ENCODE assay signal across 15 mouse cellular contexts in the genomic region with DNA sequence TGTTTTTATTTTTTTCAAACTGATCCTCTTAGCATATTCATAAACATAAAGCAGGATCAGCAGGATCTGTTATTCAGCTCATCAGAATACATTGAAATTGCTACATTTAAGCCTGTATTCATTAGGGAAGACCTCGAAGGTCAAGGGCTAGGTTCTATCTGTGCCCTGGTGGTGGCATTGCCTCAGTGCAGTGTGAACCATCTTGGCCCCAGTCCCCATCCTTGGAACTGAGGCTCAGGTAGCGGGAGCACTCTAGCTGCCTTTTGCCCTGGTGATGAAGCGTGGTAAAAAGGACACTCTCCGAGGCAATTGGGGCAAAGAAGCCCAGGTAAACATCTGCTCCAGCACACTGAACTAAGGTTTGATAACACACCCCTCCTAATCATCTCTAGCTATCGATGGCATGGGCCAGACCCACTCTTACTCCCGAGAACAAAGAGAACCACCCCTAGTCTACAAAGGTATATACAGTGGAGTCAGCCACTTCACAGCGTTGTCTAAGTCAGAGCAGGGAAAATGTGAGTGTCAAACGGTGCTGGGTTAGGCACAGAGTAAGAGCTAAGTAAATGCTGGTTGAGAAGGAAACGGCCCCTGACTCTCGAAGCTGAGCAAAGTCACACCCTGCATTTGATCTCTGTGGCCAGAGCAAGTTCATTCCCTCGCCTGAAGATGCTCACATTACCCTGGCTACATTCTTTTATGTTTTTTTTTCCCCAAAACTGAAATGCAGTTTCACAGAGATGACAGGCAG.
DNase-seq lines count a peak whose midpoint lies in the region; ATAC-seq and TF ChIP-seq lines count a peak whose summit lies in the region.
"Had no signal": no experiment of that assay in that cellular context is flagged by ENCODE, and none has a peak within 500 bp of the region (broad histone marks: within the 10 kb centered on the region; RNA-seq: fewer than 3 reads in every experiment).

No protein-coding gene starts in this region.

- no peaks in the 10 kb centered on the region for H3K27me3 ChIP-seq in heart, embryonic 13.5 days (replicated peaks)
- H3K27me3 ChIP-seq in liver, postnatal 0 days (ENCODE audit: insufficient read depth, low read length): no peaks in the 10 kb centered on the region
- no peaks in the 10 kb centered on the region for H3K27me3 ChIP-seq in liver, embryonic 12.5 days (replicated peaks)
- H3K27me3 ChIP-seq: embryonic facial prominence, embryonic 12.5 days; limb, embryonic 12.5 days; neural tube, embryonic 12.5 days; stomach, embryonic 15.5 days had no signal

- no peak for DNase-seq in heart, adult 18-20 months
- no peak for DNase-seq in liver, postnatal 0 days
- DNase-seq: cerebellum, adult 11 months; kidney, postnatal 25 days had no signal

- peak overlapping the region; percentile 40; the same call in 1 of the 2 replicates for H3K9ac ChIP-seq in heart, embryonic 13.5 days
- no peak overlapping the region for H3K9ac ChIP-seq in liver, postnatal 0 days (replicated peaks)
- H3K9ac ChIP-seq in liver, embryonic 12.5 days: no peak overlapping the region
- H3K9ac ChIP-seq: embryonic facial prominence, embryonic 12.5 days; limb, embryonic 12.5 days; neural tube, embryonic 12.5 days; stomach, embryonic 15.5 days had no signal

- ATAC-seq in heart, embryonic 13.5 days (ENCODE audit: extremely low read depth, insufficient number of reproducible peaks, low FRiP score, low TSS enrichment): no peak
- no peak for ATAC-seq in liver, postnatal 0 days
- ATAC-seq in liver, embryonic 12.5 days: no peak
- ATAC-seq in CD4-positive, CD25-positive, alpha-beta regulatory T cell, adult 4 months: peak; percentile 60
- ATAC-seq in inflammation-experienced regulatory T-cells, adult 6 months: peak; percentile 52
- ATAC-seq in frontal cortex, adult (ENCODE audit: low TSS enrichment): no peak
- ATAC-seq: midbrain, embryonic 16.5 days had no signal

- peaks cover 99% of the 10 kb centered on the region for H3K4me1 ChIP-seq in heart, embryonic 13.5 days
- H3K4me1 ChIP-seq in liver, postnatal 0 days (ENCODE audit: insufficient read depth): peaks cover 16% of the 10 kb centered on the region
- peaks cover 73% of the 10 kb centered on the region for H3K4me1 ChIP-seq in liver, embryonic 12.5 days

- no peaks in the 10 kb centered on the region for H3K9me3 ChIP-seq in heart, embryonic 13.5 days
- no peaks in the 10 kb centered on the region for H3K9me3 ChIP-seq in liver, postnatal 0 days (ENCODE audit: low read length)
- no peaks in the 10 kb centered on the region for H3K9me3 ChIP-seq in liver, embryonic 12.5 days (replicated peaks)
- H3K9me3 ChIP-seq: embryonic facial prominence, embryonic 12.5 days; limb, embryonic 12.5 days; neural tube, embryonic 12.5 days; stomach, embryonic 15.5 days had no signal

- no peaks in the 10 kb centered on the region for H3K36me3 ChIP-seq in heart, embryonic 13.5 days
- H3K36me3 ChIP-seq in liver, postnatal 0 days (replicated peaks; ENCODE audit: insufficient read depth, low read length): no peaks in the 10 kb centered on the region
- peaks cover under 1% of the 10 kb centered on the region; the same call in 1 of the 2 replicates for H3K36me3 ChIP-seq in liver, embryonic 12.5 days
- H3K36me3 ChIP-seq: embryonic facial prominence, embryonic 12.5 days; limb, embryonic 12.5 days; neural tube, embryonic 12.5 days; stomach, embryonic 15.5 days had no signal

- H3K4me2 ChIP-seq in heart, embryonic 13.5 days: no peak overlapping the region
- H3K4me2 ChIP-seq in liver, postnatal 0 days (ENCODE audit: low read depth, low read length): no peak overlapping the region
- H3K4me2 ChIP-seq in liver, embryonic 12.5 days: no peak overlapping the region
- H3K4me2 ChIP-seq: embryonic facial prominence, embryonic 12.5 days; limb, embryonic 12.5 days; neural tube, embryonic 12.5 days; stomach, embryonic 15.5 days had no signal

- 61% methylated on average over 11 of the region's 11 CpGs for WGBS in heart, embryonic 13.5 days
- 56% methylated on average over 11 of the region's 11 CpGs for WGBS in liver, postnatal 0 days (ENCODE audit: insufficient replicate concordance)
- WGBS in liver, embryonic 12.5 days (ENCODE audit: insufficient replicate concordance): 52% methylated on average over 11 of the region's 11 CpGs

- 0 out of 2 replicates have a peak, but pooled peaks have one; percentile 13 for TF ChIP-seq CTCF in liver, postnatal 0 days (IDR thresholded peaks at IDR 0.05; ENCODE audit: low read depth)

- H3K27ac ChIP-seq in heart, embryonic 13.5 days (replicated peaks): peak overlapping the region; percentile 95
- 0 out of 2 replicates have a peak overlapping the region, but pooled peaks have one; percentile 7 for H3K27ac ChIP-seq in liver, postnatal 0 days (ENCODE audit: low read depth)
- H3K27ac ChIP-seq in liver, embryonic 12.5 days: no peak overlapping the region
- H3K27ac ChIP-seq: embryonic facial prominence, embryonic 12.5 days; limb, embryonic 12.5 days; macrophage; neural tube, embryonic 12.5 days; stomach, embryonic 15.5 days had no signal

- H3K4me3 ChIP-seq in heart, embryonic 13.5 days: no peak overlapping the region
- H3K4me3 ChIP-seq in liver, postnatal 0 days (ENCODE audit: low read depth, low read length): no peak overlapping the region
- no peak overlapping the region for H3K4me3 ChIP-seq in liver, embryonic 12.5 days
- H3K4me3 ChIP-seq: embryonic facial prominence, embryonic 12.5 days; limb, embryonic 12.5 days; neural tube, embryonic 12.5 days; stomach, embryonic 15.5 days had no signal

- no peak for TF ChIP-seq EP300 in liver, postnatal 0 days (IDR thresholded peaks at IDR 0.05; ENCODE audit: low read depth)

Comparison
In these comparisons a context has a peak if more than half of its experiments do, and no peak if none do; other contexts are left out.
1. ATAC-seq: peak in CD4-positive, CD25-positive, alpha-beta regulatory T cell, adult 4 months (single experiment) and inflammation-experienced regulatory T-cells, adult 6 months (single experiment); none in heart, embryonic 13.5 days (single experiment), liver, postnatal 0 days (single experiment), liver, embryonic 12.5 days (single experiment) and frontal cortex, adult (single experiment).